Mouse (Mus musculus): Measurements from ENCODE around the gene Psma6. TPM values are rescaled to one million over a fixed set of nuclear protein-coding genes. Genes with fewer than 3 reads are reported as not detected.

Gene Psma6
- total RNA-seq, 2 experiments from 2014 or later = 66.7 to 104 TPM

GRCm38 (mm10) chr12:55433802-55434435, 49.9 kb downstream of the Psma6 start:
- no peak for ATAC-seq (replicated peaks; ENCODE audit: low FRiP score, poor library complexity, severe bottlenecking)

GRCm38 (mm10) chr12:55435080-55435479, 51.1 kb downstream of the Psma6 start:
- no peak for ATAC-seq (replicated peaks; ENCODE audit: low FRiP score, poor library complexity, severe bottlenecking)

GRCm38 (mm10) chr12:55437122-55437826, 53.3 kb downstream of the Psma6 start:
- no peak for ATAC-seq (replicated peaks; ENCODE audit: low FRiP score, poor library complexity, severe bottlenecking)

- no peak for ATAC-seq (replicated peaks; ENCODE audit: low FRiP score, poor library complexity, severe bottlenecking)
Measured at GRCm38 (mm10) chr12:55438058-55438457, 54.0 kb downstream of the Psma6 start.

- no peak for ATAC-seq (replicated peaks; ENCODE audit: low FRiP score, poor library complexity, severe bottlenecking)
Measured at GRCm38 (mm10) chr12:55438611-55439137, 54.7 kb downstream of the Psma6 start.

- no peak for ATAC-seq (replicated peaks; ENCODE audit: low FRiP score, poor library complexity, severe bottlenecking)
Measured at GRCm38 (mm10) chr12:55440416-55440815, 56.4 kb downstream of the Psma6 start.

GRCm38 (mm10) chr12:55442245-55442644, 58.2 kb downstream of the Psma6 start:
- no peak for ATAC-seq (replicated peaks; ENCODE audit: low FRiP score, poor library complexity, severe bottlenecking)

GRCm38 (mm10) chr12:55442861-55443850, 59.1 kb downstream of the Psma6 start:
- ATAC-seq (replicated peaks; ENCODE audit: low FRiP score, poor library complexity, severe bottlenecking) = no peak

- ATAC-seq (replicated peaks; ENCODE audit: low FRiP score, poor library complexity, severe bottlenecking) = no peak
Measured at GRCm38 (mm10) chr12:55444031-55444451, 60.0 kb downstream of the Psma6 start.

GRCm38 (mm10) chr12:55445583-55445982, 61.6 kb downstream of the Psma6 start:
- ATAC-seq (replicated peaks; ENCODE audit: low FRiP score, poor library complexity, severe bottlenecking) = no peak

GRCm38 (mm10) chr12:55446366-55446745, 62.3 kb downstream of the Psma6 start:
- no peak for ATAC-seq (replicated peaks; ENCODE audit: low FRiP score, poor library complexity, severe bottlenecking)

GRCm38 (mm10) chr12:55446746-55447395, 62.8 kb downstream of the Psma6 start:
- no peak for ATAC-seq (replicated peaks; ENCODE audit: low FRiP score, poor library complexity, severe bottlenecking)

GRCm38 (mm10) chr12:55447396-55447760, 63.4 kb downstream of the Psma6 start:
- ATAC-seq (replicated peaks; ENCODE audit: low FRiP score, poor library complexity, severe bottlenecking) = no peak

GRCm38 (mm10) chr12:55448457-55448856, 64.4 kb downstream of the Psma6 start:
- ATAC-seq (replicated peaks; ENCODE audit: low FRiP score, poor library complexity, severe bottlenecking) = no peak

- ATAC-seq (replicated peaks; ENCODE audit: low FRiP score, poor library complexity, severe bottlenecking) = no peak
Measured at GRCm38 (mm10) chr12:55449048-55449447, 65.0 kb downstream of the Psma6 start.

GRCm38 (mm10) chr12:55450421-55450820, 66.4 kb downstream of the Psma6 start:
- ATAC-seq (replicated peaks; ENCODE audit: low FRiP score, poor library complexity, severe bottlenecking) = no peak

- no peak for ATAC-seq (replicated peaks; ENCODE audit: low FRiP score, poor library complexity, severe bottlenecking)
Measured at GRCm38 (mm10) chr12:55452839-55453238, 68.8 kb downstream of the Psma6 start.

- ATAC-seq (replicated peaks; ENCODE audit: low FRiP score, poor library complexity, severe bottlenecking) = no peak
Measured at GRCm38 (mm10) chr12:55453924-55454323, 69.9 kb downstream of the Psma6 start.

- no peak for ATAC-seq (replicated peaks; ENCODE audit: low FRiP score, poor library complexity, severe bottlenecking)
Measured at GRCm38 (mm10) chr12:55455206-55455605, 71.2 kb downstream of the Psma6 start.

GRCm38 (mm10) chr12:55456136-55456535, 72.1 kb downstream of the Psma6 start:
- no peak for ATAC-seq (replicated peaks; ENCODE audit: low FRiP score, poor library complexity, severe bottlenecking)
